Mouse (Mus musculus) erythroblast, embryonic 14.5 days (primary cell): ENCODE results near the gene Slc5a3.

ENCODE experiments used
- GATA1 ChIP-seq: IDR thresholded peaks from 2 replicates; pipeline ENCODE4 v1.6.1; 2012; ENCODE audit warnings: low read length, inconsistent platforms, mixed read lengths
- TAL1 ChIP-seq: IDR thresholded peaks from 3 replicates; pipeline ENCODE4 v1.6.1; 2012; ENCODE audit warnings: low read length, inconsistent platforms, mixed read lengths

DNA sequence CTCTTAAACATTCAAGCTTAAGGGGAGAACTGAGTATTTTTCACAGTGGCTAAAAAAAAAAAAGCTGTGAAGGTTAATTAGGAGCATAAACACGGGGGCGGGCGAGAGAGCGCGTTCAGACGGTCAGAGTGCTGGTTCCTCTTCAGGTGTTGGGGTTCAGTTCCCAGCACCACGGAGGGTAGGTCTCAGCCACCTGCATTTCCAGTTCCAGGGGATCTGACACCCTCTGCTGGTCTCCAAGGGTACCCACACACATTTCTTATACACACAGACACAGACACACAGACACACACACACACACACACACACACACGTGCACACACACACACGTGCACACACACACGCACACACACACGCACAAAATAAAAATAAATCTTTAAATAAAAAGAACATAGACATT, 18.2 kb upstream of the Slc5a3 start:
- TF ChIP-seq GATA1: no peak
- no peak for TF ChIP-seq TAL1
